ENCODE assay signal across 8 mouse cellular contexts in genomic region chr12:16509122-16509752, GRCm38 (mm10).
DNase-seq lines count a peak whose midpoint lies in the region; ATAC-seq and TF ChIP-seq lines count a peak whose summit lies in the region.

No protein-coding gene starts in this region.

- peak overlapping the region; percentile 41 for H3K4me2 ChIP-seq in hindbrain, embryonic 13.5 days

- ATAC-seq in Patski: peak; percentile 47
- ATAC-seq in hindbrain, embryonic 13.5 days (ENCODE audit: low FRiP score): peak; percentile 69
- ATAC-seq in erythroid progenitor cell, adult 5-6 weeks (replicated peaks; ENCODE audit: low FRiP score, poor library complexity, severe bottlenecking): no peak

- peaks cover 3% of the 10 kb centered on the region for H3K27me3 ChIP-seq in Patski
- no peaks in the 10 kb centered on the region for H3K27me3 ChIP-seq in hindbrain, embryonic 13.5 days

- H3K4me1 ChIP-seq in hindbrain, embryonic 13.5 days (replicated peaks): peaks cover 27% of the 10 kb centered on the region

- peak overlapping the region; percentile 4; the same call in 1 of the 2 replicates for H3K4me3 ChIP-seq in hindbrain, embryonic 13.5 days

- no peaks in the 10 kb centered on the region for H3K36me3 ChIP-seq in hindbrain, embryonic 13.5 days

- CTCF ChIA-PET in Patski (lab: Charles Lee): interaction anchor here (1.1 to 2.1 kb wide), 4 partner anchors 11 to 467 kb away, joined by 3 to 7 read pairs (median 3); no protein-coding TSS in a partner anchor

- no peak for DNase-seq in Patski (ENCODE audit: low read depth, low spot score)
- DNase-seq in cerebellum, postnatal 10 days: peak; percentile 84 to 87
- DNase-seq in frontal cortex, postnatal 25 days (ENCODE audit: low spot score in 2 of 2): peak; percentile 30 to 50
- peak; percentile 47 for DNase-seq in left cerebral cortex, adult 11 months (ENCODE audit: low spot score)
- DNase-seq in mesoderm, embryonic 11.5 days (ENCODE audit: low read depth, low spot score): peak; percentile 80
- peak; percentile 31 for DNase-seq in right cerebral cortex, postnatal 25 days

- peak; percentile 80 for TF ChIP-seq CTCF in Patski (IDR thresholded peaks at IDR 0.05)

- 0 out of 2 replicates have a peak, but pooled peaks cover 3% of the 10 kb centered on the region for H3K9me3 ChIP-seq in hindbrain, embryonic 13.5 days

- peak overlapping the region; percentile 30; the same call in 1 of the 2 replicates for H3K27ac ChIP-seq in hindbrain, embryonic 13.5 days

- WGBS in hindbrain, embryonic 13.5 days: 5% methylated on average over 13 of the region's 13 CpGs

- POLR2A ChIA-PET in Patski (lab: Charles Lee): no interaction called here

- in situ Hi-C loops in Patski (cut with MboI; ENCODE audit: low pct_unique_long_range_greater_than_20kb): no loop called here

- H3K9ac ChIP-seq in hindbrain, embryonic 13.5 days: no peak overlapping the region; the same call in 1 of the 2 replicates
